Mouse (Mus musculus) liver, adult 2 months (tissue): ENCODE measurements around the gene Dnmt3b. TPM values are rescaled to one million over a fixed set of nuclear protein-coding genes. Genes with fewer than 3 reads are reported as not detected.

Experiments used
- DNase-seq: peaks from one replicate; pipeline ENCODE4 v3.0.0-alpha.2; 2011; ENCODE audit warnings: low read depth, low spot score; ENCODE audit errors: extremely low read depth
- H3K27ac ChIP-seq: fragments of 200-500 bp; replicated peaks from 2 replicates; pipeline ENCODE4 v1.5.1; 2012; ENCODE audit warnings: low read depth, mild to moderate bottlenecking, control low read depth, inconsistent platforms, low read length; ENCODE audit not compliant: insufficient read depth
- H3K27me3 ChIP-seq: fragments of 200-500 bp; 2 replicates; pipeline ENCODE4 v1.6.1; 2012; ENCODE audit warnings: mild to moderate bottlenecking, moderate library complexity, low read length, inconsistent platforms; ENCODE audit not compliant: control insufficient read depth, insufficient read depth
- H3K36me3 ChIP-seq: fragments of 200-500 bp; 2 replicates; pipeline ENCODE4 v1.6.1; 2012; ENCODE audit warnings: low read length, inconsistent platforms; ENCODE audit not compliant: control insufficient read depth, insufficient read depth
- H3K4me1 ChIP-seq: fragments of 200-500 bp; 2 replicates; pipeline ENCODE4 v1.6.1; 2011; ENCODE audit warnings: low read length; ENCODE audit not compliant: control insufficient read depth, insufficient read depth
- H3K4me3 ChIP-seq: fragments of 200-500 bp; 2 replicates; pipeline ENCODE4 v1.5.1; 2011; ENCODE audit warnings: low read depth, mild to moderate bottlenecking, control low read depth, low read length, moderate library complexity; ENCODE audit not compliant: insufficient read depth
- H3K79me2 ChIP-seq: fragments of 200-500 bp; 2 replicates; pipeline ENCODE4 v1.6.1; 2012; ENCODE audit warnings: inconsistent platforms, mild to moderate bottlenecking, low read length, moderate library complexity; ENCODE audit not compliant: control insufficient read depth, insufficient read depth
- H3K9ac ChIP-seq: fragments of 200-500 bp; 2 replicates; pipeline ENCODE4 v1.6.1; 2012; ENCODE audit warnings: low read depth, mild to moderate bottlenecking, control low read depth, inconsistent platforms, low read length
- CTCF ChIP-seq: fragments of 200-500 bp; IDR thresholded peaks from 2 replicates; pipeline ENCODE4 v1.5.1; 2011; ENCODE audit warnings: low read depth, low read length, control low read depth
- POLR2A ChIP-seq: fragments of 200-500 bp; IDR thresholded peaks from 2 replicates; pipeline ENCODE4 v1.6.1; 2011; ENCODE audit warnings: low read length, control low read depth; ENCODE audit not compliant: insufficient read depth; ENCODE audit errors: extremely low read depth
- WGBS: fragments of 180-500 bp; shearing (Covaris S2); methylation state at CpG from one replicate; pipeline ENCODE4 v1.1.7; 2018; 5-methylcytosine and 5-hydroxymethylcytosine counted together
- polyA plus RNA-seq: library from polyadenylated mRNA; depleted of rRNA; stranded (reverse); fragments of >200 nt; gene quantifications from 2 replicates; pipeline ENCODE4 v1.2.3, GENCODE M21; 2012
- total RNA-seq: library from RNA; depleted of rRNA; stranded (reverse); fragments of >200 nt; gene quantifications from 2 replicates; pipeline ENCODE4 v1.2.3, GENCODE M21; 2014

Dnmt3b gene
- total and polyA plus RNA-seq, 2 experiments: 0.65 to 3.4 TPM

DNA sequence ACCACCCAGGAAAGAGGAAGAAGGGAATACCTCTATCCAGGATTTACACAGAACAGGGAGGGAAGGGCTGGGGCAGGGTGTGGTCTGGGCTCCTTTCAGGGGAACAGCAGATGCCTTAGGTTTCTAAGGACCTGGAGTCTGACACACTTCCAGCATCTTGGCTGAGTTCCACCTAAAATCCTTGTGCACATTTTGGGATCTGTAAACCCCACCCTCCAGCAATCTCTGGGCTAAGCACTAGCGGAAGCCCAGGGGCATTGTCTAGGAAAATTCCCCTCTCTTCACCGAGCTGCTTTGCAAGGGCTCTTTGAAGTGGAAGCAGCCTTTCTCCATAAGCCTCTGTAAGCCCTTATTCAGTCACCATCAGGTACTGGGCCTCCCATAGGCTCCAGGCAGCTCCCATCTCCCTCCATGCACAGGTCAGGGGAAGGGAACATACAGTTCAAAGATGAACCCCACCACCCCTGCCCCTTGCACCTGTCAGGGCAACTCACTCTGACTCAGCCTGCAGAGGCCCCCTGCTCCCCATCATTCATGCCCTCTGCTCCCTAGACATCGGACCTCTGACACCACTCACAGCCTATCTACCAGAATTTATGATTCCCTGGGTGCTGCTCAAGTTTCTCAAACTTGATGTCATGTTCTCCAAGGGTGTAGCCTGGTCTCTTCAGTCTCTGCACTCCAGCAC lies 36.5 kb upstream of the Dnmt3b start:
- Histone ChIP-seq H3K9ac (no peak overlapping the region), H3K4me1 (peaks cover 7% of the 10 kb centered on the region), H3K27me3 (no peaks in the 10 kb centered on the region), H3K27ac (no peak overlapping the region), H3K79me2 (no peaks in the 10 kb centered on the region), H3K4me3 (no peak overlapping the region), H3K36me3 (no peaks in the 10 kb centered on the region)
- TF ChIP-seq POLR2A (no peak), CTCF (no peak)
- WGBS: 66% methylated on average over 3 of the region's 3 CpGs
- DNase-seq: no peak

- no peaks in the 10 kb centered on the region for H3K79me2 ChIP-seq
- TF ChIP-seq POLR2A (no peak), CTCF (no peak)
- H3K4me3 ChIP-seq: no peak overlapping the region
- H3K4me1 ChIP-seq: no peaks in the 10 kb centered on the region
- H3K36me3 ChIP-seq: peaks cover 32% of the 10 kb centered on the region
- H3K27ac ChIP-seq: no peak overlapping the region
- no peak overlapping the region for H3K9ac ChIP-seq
- DNase-seq: no peak
- no peaks in the 10 kb centered on the region for H3K27me3 ChIP-seq
- 92% methylated on average over 3 of the region's 3 CpGs for WGBS
Measured at GRCm38 (mm10) chr2:153616893-153617292, 32.4 kb upstream of the Dnmt3b start.

DNA sequence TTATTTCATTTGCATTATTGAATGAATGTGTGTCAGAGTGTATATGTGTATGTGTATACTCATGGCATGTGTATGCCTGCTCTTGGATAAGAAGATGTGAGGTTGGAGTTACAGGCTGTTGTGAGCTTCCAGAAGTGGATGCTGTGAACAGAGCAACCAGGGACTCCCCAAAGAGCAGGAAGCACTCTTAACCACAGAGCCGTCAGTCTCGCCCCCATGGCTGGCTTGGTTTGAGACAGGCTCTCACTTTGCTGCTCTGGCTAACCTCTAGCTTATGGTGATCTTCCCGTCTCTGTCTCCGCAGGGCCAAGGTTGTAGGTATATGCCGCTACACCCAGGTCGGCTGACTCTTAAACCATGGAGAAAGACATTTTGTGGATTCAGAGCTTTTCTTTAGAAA lies 30.8 kb upstream of the Dnmt3b start:
- Histone ChIP-seq H3K36me3 (peaks cover 38% of the 10 kb centered on the region), H3K27ac (no peak overlapping the region), H3K4me3 (no peak overlapping the region), H3K79me2 (no peaks in the 10 kb centered on the region), H3K9ac (no peak overlapping the region), H3K4me1 (no peaks in the 10 kb centered on the region), H3K27me3 (no peaks in the 10 kb centered on the region)
- TF ChIP-seq CTCF (no peak), POLR2A (no peak)
- no peak for DNase-seq
- 92% methylated on average over 6 of the region's 6 CpGs for WGBS

GRCm38 (mm10) chr2:153618889-153619288 lies 30.4 kb upstream of the Dnmt3b start:
- no peak overlapping the region for H3K27ac ChIP-seq
- TF ChIP-seq POLR2A (no peak), CTCF (no peak)
- no peak for DNase-seq
- H3K9ac ChIP-seq: no peak overlapping the region
- no peaks in the 10 kb centered on the region for H3K79me2 ChIP-seq
- H3K36me3 ChIP-seq: peaks cover 42% of the 10 kb centered on the region
- WGBS: 82% methylated on average over 10 of the region's 10 CpGs
- H3K4me1 ChIP-seq: no peaks in the 10 kb centered on the region
- no peak overlapping the region for H3K4me3 ChIP-seq
- no peaks in the 10 kb centered on the region for H3K27me3 ChIP-seq

GRCm38 (mm10) chr2:153622449-153622848 lies 26.8 kb upstream of the Dnmt3b start:
- Histone ChIP-seq H3K36me3 (peaks cover 63% of the 10 kb centered on the region), H3K27me3 (no peaks in the 10 kb centered on the region), H3K9ac (no peak overlapping the region), H3K4me3 (no peak overlapping the region), H3K27ac (no peak overlapping the region), H3K79me2 (no peaks in the 10 kb centered on the region), H3K4me1 (no peaks in the 10 kb centered on the region)
- 88% methylated on average over 10 of the region's 10 CpGs for WGBS
- TF ChIP-seq POLR2A (no peak), CTCF (no peak)
- no peak for DNase-seq

DNA sequence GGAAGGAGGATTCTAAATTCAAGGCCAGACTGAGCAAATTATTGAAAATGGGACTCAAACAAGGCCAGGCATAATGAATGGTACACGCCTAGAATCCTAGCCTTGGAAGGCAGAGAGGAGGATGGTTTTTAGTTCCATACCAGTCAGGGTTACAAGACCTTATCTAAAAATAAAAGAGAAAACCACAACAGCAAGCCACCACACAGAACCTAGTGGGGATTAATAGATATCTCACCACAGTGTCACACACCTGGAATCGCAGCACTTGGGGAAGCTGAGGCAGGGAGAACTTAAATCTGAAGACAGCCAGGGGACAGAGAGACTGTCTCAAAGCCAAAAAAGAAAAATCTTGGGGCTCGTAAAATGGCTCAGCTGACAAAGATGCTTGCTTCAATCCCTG lies 18.3 kb upstream of the Dnmt3b start:
- WGBS: 80% methylated on average over 3 of the region's 3 CpGs
- Histone ChIP-seq H3K27me3 (no peaks in the 10 kb centered on the region), H3K27ac (no peak overlapping the region), H3K4me3 (no peak overlapping the region), H3K4me1 (peaks cover 12% of the 10 kb centered on the region), H3K36me3 (peaks cover 12% of the 10 kb centered on the region), H3K79me2 (no peaks in the 10 kb centered on the region; the same call in 1 of the 2 replicates), H3K9ac (no peak overlapping the region)
- TF ChIP-seq CTCF (no peak), POLR2A (no peak)
- DNase-seq: no peak
